Mouse (Mus musculus) liver, embryonic 11.5 days (tissue): ENCODE measurements around the gene Cst3. TPM values are rescaled to one million over a fixed set of nuclear protein-coding genes. Genes with fewer than 3 reads are reported as not detected.

ENCODE experiments used
- ATAC-seq: fragments of 200-750 bp; cut with Nextera tagmentation; replicated peaks from 2 replicates; pipeline ENCODE4 v1.8.0; 2017; ENCODE audit warnings: moderate number of reproducible peaks, mild to moderate bottlenecking, moderate TSS enrichment, moderate library complexity; ENCODE audit not compliant: low FRiP score
- DNase-seq: peaks from one replicate; pipeline ENCODE4 v3.0.0-alpha.2; 2017; ENCODE audit warnings: low spot score
- H3K27ac ChIP-seq: fragments of 300-500 bp; sonication (generic); 2 replicates; pipeline ENCODE4 v1.5.1; 2014; ENCODE audit warnings: mild to moderate bottlenecking, low read depth, low read length, control low read depth
- H3K27me3 ChIP-seq: fragments of 300-500 bp; sonication (generic); replicated peaks from 2 replicates; pipeline ENCODE4 v1.6.1; 2014; ENCODE audit warnings: low read length, mixed read lengths; ENCODE audit not compliant: control insufficient read depth, insufficient read depth
- H3K36me3 ChIP-seq: fragments of 300-500 bp; sonication (generic); 2 replicates; pipeline ENCODE4 v1.6.1; 2014; ENCODE audit warnings: mild to moderate bottlenecking, low read length, moderate library complexity, mixed read lengths; ENCODE audit not compliant: control insufficient read depth, insufficient read depth
- H3K4me1 ChIP-seq: fragments of 300-500 bp; sonication (generic); replicated peaks from 2 replicates; pipeline ENCODE4 v1.6.1; 2014; ENCODE audit warnings: low read length, mixed read lengths; ENCODE audit not compliant: control insufficient read depth, insufficient read depth
- H3K4me2 ChIP-seq: fragments of 300-500 bp; sonication (generic); 2 replicates; pipeline ENCODE4 v1.6.1; 2014; ENCODE audit warnings: mild to moderate bottlenecking, control low read depth, moderate library complexity
- H3K4me3 ChIP-seq: fragments of 300-500 bp; sonication (generic); 2 replicates; pipeline ENCODE4 v1.5.1; 2014; ENCODE audit warnings: low read depth, low read length, control low read depth
- H3K9ac ChIP-seq: fragments of 300-500 bp; sonication (generic); 2 replicates; pipeline ENCODE4 v1.6.1; 2014; ENCODE audit warnings: low read depth, low read length, control low read depth
- H3K9me3 ChIP-seq: fragments of 300-500 bp; sonication (generic); 2 replicates; pipeline ENCODE4 v1.6.1; 2016; ENCODE audit warnings: low read length, inconsistent platforms, mixed read lengths; ENCODE audit not compliant: control insufficient read depth
- WGBS: fragments of 180-500 bp; shearing (Covaris S2); extraction: QIAGEN DNeasy Blood & Tissue Kit; methylation state at CpG from one replicate; pipeline ENCODE4 v1.1.7; 2014; 5-methylcytosine and 5-hydroxymethylcytosine counted together
- polyA plus RNA-seq: library from polyadenylated mRNA; unstranded; fragments of >200 nt; fragmentation: Nextera tagmentation; extraction: Ambion mirVana; gene quantifications from 2 replicates; pipeline ENCODE4 v1.2.1, GENCODE M21; 2014

Cst3 gene
- polyA plus RNA-seq, 1 experiment from 2014 or later: 224 TPM

GRCm38 (mm10) chr2:148884738-148885137, 9.2 kb upstream of the Cst3 start:
- Histone ChIP-seq H3K4me2 (no peak overlapping the region), H3K4me3 (no peak overlapping the region), H3K4me1 (no peaks in the 10 kb centered on the region), H3K9ac (no peak overlapping the region), H3K9me3 (no peaks in the 10 kb centered on the region), H3K27me3 (no peaks in the 10 kb centered on the region), H3K36me3 (no peaks in the 10 kb centered on the region), H3K27ac (no peak overlapping the region)
- DNase-seq: no peak
- no peak for ATAC-seq

GRCm38 (mm10) chr2:148879199-148879598, 3.7 kb upstream of the Cst3 start:
- no peaks in the 10 kb centered on the region for H3K36me3 ChIP-seq
- peaks cover 5% of the 10 kb centered on the region for H3K4me1 ChIP-seq
- WGBS: 58% methylated on average over 1 of the region's 1 CpGs
- DNase-seq: no peak
- no peak for ATAC-seq
- no peak overlapping the region for H3K4me3 ChIP-seq
- H3K27ac ChIP-seq: no peak overlapping the region
- no peaks in the 10 kb centered on the region for H3K27me3 ChIP-seq
- no peaks in the 10 kb centered on the region for H3K9me3 ChIP-seq
- H3K9ac ChIP-seq: no peak overlapping the region
- no peak overlapping the region for H3K4me2 ChIP-seq

GRCm38 (mm10) chr2:148878641-148879130, 3.2 kb upstream of the Cst3 start:
- Histone ChIP-seq H3K4me2 (no peak overlapping the region), H3K27me3 (no peaks in the 10 kb centered on the region), H3K27ac (no peak overlapping the region), H3K36me3 (no peaks in the 10 kb centered on the region), H3K9ac (no peak overlapping the region), H3K4me3 (no peak overlapping the region), H3K9me3 (no peaks in the 10 kb centered on the region), H3K4me1 (peaks cover 10% of the 10 kb centered on the region)
- ATAC-seq (no peak), DNase-seq (no peak)
- 11% methylated on average over 2 of the region's 2 CpGs for WGBS

GRCm38 (mm10) chr2:148877016-148877770, 1.7 kb upstream of the Cst3 start:
- Histone ChIP-seq H3K27ac (peak overlapping the region; percentile 52), H3K4me1 (peaks cover 17% of the 10 kb centered on the region), H3K9ac (no peak overlapping the region), H3K4me3 (no peak overlapping the region), H3K4me2 (no peak overlapping the region), H3K36me3 (no peaks in the 10 kb centered on the region), H3K9me3 (no peaks in the 10 kb centered on the region), H3K27me3 (no peaks in the 10 kb centered on the region)
- no peak for ATAC-seq
- no peak for DNase-seq
- whole genome bisulfite sequencing: 29% methylated on average over 3 of the region's 3 CpGs

- Histone ChIP-seq H3K9me3 (no peaks in the 10 kb centered on the region), H3K36me3 (0 out of 2 replicates have a peak, but pooled peaks cover 2% of the 10 kb centered on the region), H3K4me1 (peaks cover 17% of the 10 kb centered on the region), H3K27me3 (no peaks in the 10 kb centered on the region), H3K4me3 (peak overlapping the region; percentile 70), H3K4me2 (peak overlapping the region; percentile 66), H3K9ac (peak overlapping the region; percentile 69), H3K27ac (peak overlapping the region; percentile 51)
- under 1% methylated on average over 34 of the region's 34 CpGs for WGBS
- DNase-seq (no peak), ATAC-seq (peak; percentile 71)
Observed at GRCm38 (mm10) chr2:148874617-148875334, 716 bp downstream of the Cst3 start.

- DNase-seq (no peak), ATAC-seq (no peak)
- WGBS: 38% methylated on average over 3 of the region's 3 CpGs
- Histone ChIP-seq H3K9me3 (no peaks in the 10 kb centered on the region), H3K9ac (peak overlapping the region; percentile 69), H3K4me3 (peak overlapping the region; percentile 70), H3K36me3 (0 out of 2 replicates have a peak, but pooled peaks cover 2% of the 10 kb centered on the region), H3K27me3 (no peaks in the 10 kb centered on the region), H3K4me2 (peak overlapping the region; percentile 66), H3K27ac (no peak overlapping the region), H3K4me1 (peaks cover 17% of the 10 kb centered on the region)
Observed at GRCm38 (mm10) chr2:148874224-148874616, 1.3 kb downstream of the Cst3 start.

GRCm38 (mm10) chr2:148872860-148873259, 2.6 kb downstream of the Cst3 start:
- ATAC-seq (no peak), DNase-seq (no peak)
- peaks cover 14% of the 10 kb centered on the region for H3K4me1 ChIP-seq
- no peaks in the 10 kb centered on the region for H3K27me3 ChIP-seq
- no peak overlapping the region for H3K4me3 ChIP-seq
- H3K9ac ChIP-seq: no peak overlapping the region
- H3K27ac ChIP-seq: no peak overlapping the region
- 79% methylated on average over 4 of the region's 4 CpGs for WGBS
- H3K4me2 ChIP-seq: no peak overlapping the region; the same call in 1 of the 2 replicates
- H3K9me3 ChIP-seq: no peaks in the 10 kb centered on the region
- H3K36me3 ChIP-seq: 0 out of 2 replicates have a peak, but pooled peaks cover 2% of the 10 kb centered on the region

GRCm38 (mm10) chr2:148870526-148870925, 5.0 kb downstream of the Cst3 start:
- Histone ChIP-seq H3K4me2 (no peak overlapping the region), H3K9me3 (no peaks in the 10 kb centered on the region), H3K9ac (no peak overlapping the region), H3K4me3 (no peak overlapping the region), H3K36me3 (0 out of 2 replicates have a peak, but pooled peaks cover 2% of the 10 kb centered on the region), H3K27me3 (no peaks in the 10 kb centered on the region), H3K4me1 (peaks cover 14% of the 10 kb centered on the region), H3K27ac (no peak overlapping the region)
- DNase-seq (no peak), ATAC-seq (no peak)
- WGBS: 77% methylated on average over 3 of the region's 3 CpGs
